Mouse (Mus musculus): ENCODE measurements around the gene Exoc6. TPM values are rescaled to one million over a fixed set of nuclear protein-coding genes. Genes with fewer than 3 reads are reported as not detected.
"Not testable (repeated sequence)": the region's sequence is repeated elsewhere in the genome, so short reads cannot be mapped to it uniquely, and the experiment has no call there.

Exoc6 gene
- polyA plus RNA-seq, 1 experiment = 3.3 TPM

DNA sequence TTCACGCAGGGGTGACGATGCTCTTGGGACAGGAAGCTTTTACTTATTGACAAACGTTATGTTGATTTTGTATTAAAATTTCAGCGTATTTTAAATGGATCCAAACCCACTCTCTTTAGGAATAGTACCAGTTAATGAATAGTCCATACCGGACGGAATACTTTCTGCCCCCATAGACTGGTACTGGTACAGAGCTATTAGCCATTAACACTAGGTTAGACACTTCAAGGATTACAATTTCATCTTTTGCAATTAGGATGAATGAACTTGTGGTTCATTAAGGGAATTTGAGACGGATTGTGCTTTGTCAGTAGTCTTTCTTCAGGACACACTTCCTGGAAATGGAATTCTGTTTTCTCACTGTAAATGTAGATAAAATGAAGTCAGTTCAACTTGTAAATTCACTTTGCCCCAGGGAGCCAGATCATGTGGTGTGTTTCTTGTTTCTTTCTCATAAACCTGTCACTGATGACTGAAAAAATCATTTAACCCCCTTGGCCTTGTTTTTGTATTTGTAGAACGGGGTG is 885 bp downstream of the Exoc6 start:
- H3K27me3 ChIP-seq (ENCODE audit: control insufficient read depth, insufficient read depth, low read length) = no peaks in the 10 kb centered on the region
- TF ChIP-seq POLR2A (IDR thresholded peaks at IDR 0.05; ENCODE audit: control insufficient read depth, low read depth, low read length) (no peak), CTCF (IDR thresholded peaks at IDR 0.05; ENCODE audit: control insufficient read depth, insufficient read depth, insufficient replicate concordance, low read depth, low read length) (no peak)

GRCm38 (mm10) chr19:37553376-37554265 is 3.4 kb downstream of the Exoc6 start:
- Histone ChIP-seq H3K27ac (ENCODE audit: control insufficient read depth, insufficient read depth, low read depth, low read length) (no peak overlapping the region), H3K4me3 (ENCODE audit: control insufficient read depth, low read depth, low read length) (no peak overlapping the region), H3K27me3 (ENCODE audit: control insufficient read depth, insufficient read depth, low read length) (no peaks in the 10 kb centered on the region), H3K36me3 (ENCODE audit: control insufficient read depth, insufficient read depth, low read length) (no peaks in the 10 kb centered on the region), H3K4me1 (ENCODE audit: control insufficient read depth, insufficient read depth, low read length) (peaks cover 3% of the 10 kb centered on the region)
- TF ChIP-seq POLR2A (IDR thresholded peaks at IDR 0.05; ENCODE audit: control insufficient read depth, low read depth, low read length) (no peak), CTCF (IDR thresholded peaks at IDR 0.05; ENCODE audit: control insufficient read depth, insufficient read depth, insufficient replicate concordance, low read depth, low read length) (no peak)

More for the DNA sequence above, 885 bp downstream of the Exoc6 start:
- peak overlapping the region; percentile 100 for H3K4me3 ChIP-seq (ENCODE audit: control insufficient read depth, low read depth, low read length)
- H3K36me3 ChIP-seq (ENCODE audit: control insufficient read depth, insufficient read depth, low read length) = no peaks in the 10 kb centered on the region
- no peak overlapping the region for H3K27ac ChIP-seq (ENCODE audit: control insufficient read depth, insufficient read depth, low read depth, low read length)
- peaks cover 3% of the 10 kb centered on the region for H3K4me1 ChIP-seq (ENCODE audit: control insufficient read depth, insufficient read depth, low read length)

GRCm38 (mm10) chr19:37554266-37554650 is 4.0 kb downstream of the Exoc6 start:
- H3K27me3 ChIP-seq (ENCODE audit: control insufficient read depth, insufficient read depth, low read length); H3K27ac ChIP-seq (ENCODE audit: control insufficient read depth, insufficient read depth, low read depth, low read length); H3K36me3 ChIP-seq (ENCODE audit: control insufficient read depth, insufficient read depth, low read length); H3K4me3 ChIP-seq (ENCODE audit: control insufficient read depth, low read depth, low read length); H3K4me1 ChIP-seq (ENCODE audit: control insufficient read depth, insufficient read depth, low read length): not testable (repeated sequence)

DNA sequence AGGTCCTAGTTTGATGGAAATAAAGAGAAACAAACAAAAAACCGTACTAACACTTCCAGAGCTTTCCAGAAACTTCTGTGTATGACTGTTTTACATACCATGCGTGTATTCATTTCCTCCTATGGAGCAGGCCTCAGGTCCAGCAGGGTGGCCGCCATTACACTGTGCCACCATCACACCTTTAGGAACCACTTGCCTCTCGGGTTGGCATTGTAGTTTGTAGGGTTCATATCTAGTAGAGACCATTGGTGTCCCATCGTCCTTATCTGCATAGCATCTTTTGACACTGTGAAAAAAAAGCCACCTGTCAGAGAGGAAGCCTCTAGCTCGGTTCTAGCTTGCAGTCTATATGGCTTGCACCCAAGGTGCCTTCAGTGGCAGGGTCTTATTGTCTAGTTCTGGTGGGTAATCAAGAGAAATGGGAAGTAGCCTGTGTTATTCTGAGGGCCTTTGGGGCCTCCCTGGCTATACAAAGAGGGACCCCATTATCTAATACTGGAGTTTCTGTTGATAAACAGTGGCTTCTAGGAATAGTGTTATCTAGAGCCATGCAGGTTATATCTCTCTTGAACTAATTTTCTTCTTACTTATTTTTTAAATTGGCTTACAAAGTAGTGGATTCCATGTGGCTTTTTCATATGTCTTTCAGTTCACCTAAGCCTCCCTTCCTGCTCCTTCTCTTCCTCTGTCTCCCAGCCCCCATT is 5.8 kb downstream of the Exoc6 start:
- no peak for TF ChIP-seq POLR2A (IDR thresholded peaks at IDR 0.05; ENCODE audit: control insufficient read depth, low read depth, low read length)
- TF ChIP-seq CTCF (IDR thresholded peaks at IDR 0.05; ENCODE audit: control insufficient read depth, insufficient read depth, insufficient replicate concordance, low read depth, low read length) = no peak
- Histone ChIP-seq H3K27ac (ENCODE audit: control insufficient read depth, insufficient read depth, low read depth, low read length) (no peak overlapping the region), H3K36me3 (ENCODE audit: control insufficient read depth, insufficient read depth, low read length) (no peaks in the 10 kb centered on the region)

GRCm38 (mm10) chr19:37557898-37558297 is 7.7 kb downstream of the Exoc6 start:
- TF ChIP-seq POLR2A (IDR thresholded peaks at IDR 0.05; ENCODE audit: control insufficient read depth, low read depth, low read length) (no peak), CTCF (IDR thresholded peaks at IDR 0.05; ENCODE audit: control insufficient read depth, insufficient read depth, insufficient replicate concordance, low read depth, low read length) (no peak)
- H3K4me1 ChIP-seq (ENCODE audit: control insufficient read depth, insufficient read depth, low read length) = no peaks in the 10 kb centered on the region; the same call in 1 of the 2 replicates
- H3K36me3 ChIP-seq (ENCODE audit: control insufficient read depth, insufficient read depth, low read length) = no peaks in the 10 kb centered on the region
- no peak overlapping the region for H3K27ac ChIP-seq (ENCODE audit: control insufficient read depth, insufficient read depth, low read depth, low read length)
- no peaks in the 10 kb centered on the region for H3K27me3 ChIP-seq (ENCODE audit: control insufficient read depth, insufficient read depth, low read length)
- no peak overlapping the region for H3K4me3 ChIP-seq (ENCODE audit: control insufficient read depth, low read depth, low read length)

More for the DNA sequence above, 5.8 kb downstream of the Exoc6 start:
- Histone ChIP-seq H3K4me3 (ENCODE audit: control insufficient read depth, low read depth, low read length) (no peak overlapping the region), H3K4me1 (ENCODE audit: control insufficient read depth, insufficient read depth, low read length) (no peaks in the 10 kb centered on the region; the same call in 1 of the 2 replicates), H3K27me3 (ENCODE audit: control insufficient read depth, insufficient read depth, low read length) (no peaks in the 10 kb centered on the region)

GRCm38 (mm10) chr19:37559286-37560079 is 9.3 kb downstream of the Exoc6 start:
- TF ChIP-seq POLR2A (IDR thresholded peaks at IDR 0.05; ENCODE audit: control insufficient read depth, low read depth, low read length) (no peak), CTCF (IDR thresholded peaks at IDR 0.05; ENCODE audit: control insufficient read depth, insufficient read depth, insufficient replicate concordance, low read depth, low read length) (no peak)
- Histone ChIP-seq H3K4me1 (ENCODE audit: control insufficient read depth, insufficient read depth, low read length) (no peaks in the 10 kb centered on the region; the same call in 1 of the 2 replicates), H3K27ac (ENCODE audit: control insufficient read depth, insufficient read depth, low read depth, low read length) (no peak overlapping the region), H3K27me3 (ENCODE audit: control insufficient read depth, insufficient read depth, low read length) (no peaks in the 10 kb centered on the region), H3K4me3 (ENCODE audit: control insufficient read depth, low read depth, low read length) (no peak overlapping the region), H3K36me3 (ENCODE audit: control insufficient read depth, insufficient read depth, low read length) (no peaks in the 10 kb centered on the region)

DNA sequence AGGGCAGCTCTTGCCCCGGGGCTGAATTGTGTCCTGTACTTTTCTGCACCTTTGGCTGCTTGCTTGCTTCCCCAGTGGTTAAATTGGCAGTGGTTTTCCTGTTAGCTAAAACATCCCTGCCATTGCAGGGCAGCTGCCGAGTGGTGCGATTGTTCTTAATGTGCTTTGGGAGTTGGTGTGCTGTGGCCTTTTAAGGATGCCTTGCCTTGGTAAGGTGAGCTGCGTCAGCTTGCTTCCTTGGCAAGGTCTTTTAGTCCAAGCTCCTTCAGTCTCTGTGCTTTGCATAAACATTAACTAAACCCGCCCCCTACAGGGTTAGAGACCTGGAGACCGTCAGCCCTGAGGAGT is 9.8 kb downstream of the Exoc6 start:
- no peak for TF ChIP-seq CTCF (IDR thresholded peaks at IDR 0.05; ENCODE audit: control insufficient read depth, insufficient read depth, insufficient replicate concordance, low read depth, low read length)
- TF ChIP-seq POLR2A (IDR thresholded peaks at IDR 0.05; ENCODE audit: control insufficient read depth, low read depth, low read length) = no peak
- H3K36me3 ChIP-seq (ENCODE audit: control insufficient read depth, insufficient read depth, low read length) = no peaks in the 10 kb centered on the region
- H3K27ac ChIP-seq (ENCODE audit: control insufficient read depth, insufficient read depth, low read depth, low read length) = no peak overlapping the region
- H3K4me1 ChIP-seq (ENCODE audit: control insufficient read depth, insufficient read depth, low read length) = no peaks in the 10 kb centered on the region; the same call in 1 of the 2 replicates
- no peak overlapping the region for H3K4me3 ChIP-seq (ENCODE audit: control insufficient read depth, low read depth, low read length)
- no peaks in the 10 kb centered on the region for H3K27me3 ChIP-seq (ENCODE audit: control insufficient read depth, insufficient read depth, low read length)

Measured in testis, adult 2 months (tissue).